Mouse (Mus musculus) MEL (cell line): ENCODE measurements around the gene Brpf3.

Experiments used
- BHLHE40 ChIP-seq: IDR thresholded peaks from 2 replicates; pipeline ENCODE4 v1.6.1; 2012; ENCODE audit warnings: low read depth, mild to moderate bottlenecking, inconsistent platforms, low read length, improper control_type of control experiment, borderline replicate concordance
- CTCF ChIP-seq, 3 experiments: IDR thresholded peaks in 2 of 3; conservative IDR thresholded peaks in 1 of 3; 2 replicates each; pipeline ENCODE4 v1.5.1; 2011 to 2012; ENCODE audit warnings: low read length in 3 of 3, low read depth in 2 of 3, mild to moderate bottlenecking in 2 of 3, improper control_type of control experiment in 1 of 3, inconsistent platforms in 1 of 3, mixed read lengths in 1 of 3, moderate library complexity in 1 of 3; ENCODE audit not compliant: control insufficient read depth in 1 of 3, insufficient read depth in 1 of 3, poor library complexity in 1 of 3, severe bottlenecking in 1 of 3
- EP300 ChIP-seq, 2 experiments: IDR thresholded peaks; 2 replicates each; pipeline ENCODE4 v1.6.1; 2011; ENCODE audit warnings: improper control_type of control experiment in 2 of 2, low read length in 2 of 2, low read depth in 1 of 2, mild to moderate bottlenecking in 1 of 2
- ETS1 ChIP-seq: IDR thresholded peaks from 2 replicates; pipeline ENCODE4 v1.6.1; 2012; ENCODE audit warnings: low read depth, mild to moderate bottlenecking, inconsistent platforms, low read length, improper control_type of control experiment, moderate library complexity
- GABPA ChIP-seq: IDR thresholded peaks from 2 replicates; pipeline ENCODE4 v1.6.1; 2012; ENCODE audit warnings: low read depth, mild to moderate bottlenecking, inconsistent platforms, low read length, improper control_type of control experiment, moderate library complexity
- GATA1 ChIP-seq: IDR thresholded peaks from 2 replicates; pipeline ENCODE4 v1.6.1; 2011; ENCODE audit warnings: low read depth, low read length, improper control_type of control experiment
- MAZ ChIP-seq: IDR thresholded peaks from 2 replicates; pipeline ENCODE4 v1.6.1; 2012; ENCODE audit warnings: low read depth, mild to moderate bottlenecking, inconsistent platforms, low read length, improper control_type of control experiment
- MEF2A ChIP-seq: IDR thresholded peaks from 2 replicates; pipeline ENCODE4 v1.6.1; 2014; ENCODE audit warnings: low read depth, mild to moderate bottlenecking, inconsistent platforms, low read length, improper control_type of control experiment; ENCODE audit not compliant: poor library complexity, insufficient replicate concordance, severe bottlenecking; ENCODE audit errors: extremely low read depth
- POLR2A ChIP-seq, 2 experiments: IDR thresholded peaks; 2 replicates each; pipeline ENCODE4 v1.6.1; 2011 to 2012; ENCODE audit warnings: low read length in 2 of 2, mild to moderate bottlenecking in 2 of 2, control low read depth in 1 of 2, improper control_type of control experiment in 1 of 2, low read depth in 1 of 2, moderate library complexity in 1 of 2; ENCODE audit not compliant: control insufficient read depth in 1 of 2, insufficient read depth in 1 of 2, poor library complexity in 1 of 2
- POLR2AphosphoS5 ChIP-seq: IDR thresholded peaks from 2 replicates; pipeline ENCODE4 v1.6.1; 2012; ENCODE audit warnings: low read depth, borderline replicate concordance, mild to moderate bottlenecking, inconsistent platforms, low read length, moderate library complexity, mixed read lengths
- TBP ChIP-seq: IDR thresholded peaks from 2 replicates; pipeline ENCODE4 v1.8.0; 2011; ENCODE audit warnings: low read depth, low read length, improper control_type of control experiment
- UBTF ChIP-seq: IDR thresholded peaks from 2 replicates; pipeline ENCODE4 v1.6.1; 2012; ENCODE audit warnings: low read depth, mild to moderate bottlenecking, inconsistent platforms, low read length, improper control_type of control experiment, moderate library complexity, borderline replicate concordance; ENCODE audit not compliant: insufficient read depth
- ZC3H11A ChIP-seq: IDR thresholded peaks from 2 replicates; pipeline ENCODE4 v1.6.1; 2012; ENCODE audit warnings: low read depth, mild to moderate bottlenecking, inconsistent platforms, low read length, improper control_type of control experiment

- TF ChIP-seq CTCF (IDR thresholded peaks at IDR 0.05 in 2 of 3, conservative IDR thresholded peaks at IDR 0.05 in 1 of 3; ENCODE audit: control insufficient read depth in 1 of 3, insufficient read depth in 1 of 3, low read depth in 2 of 3, low read length in 3 of 3, poor library complexity in 1 of 3, severe bottlenecking in 1 of 3) (no peak), EP300 (IDR thresholded peaks at IDR 0.05; ENCODE audit: low read depth in 1 of 2, low read length in 2 of 2) (no peak), ZC3H11A (no peak), POLR2AphosphoS5 (no peak), TBP (no peak), GATA1 (no peak), BHLHE40 (no peak), MEF2A (no peak), GABPA (no peak), UBTF (no peak), ETS1 (no peak), MAZ (no peak), POLR2A (IDR thresholded peaks at IDR 0.05; ENCODE audit: control insufficient read depth in 1 of 2, insufficient read depth in 1 of 2, low read depth in 1 of 2, low read length in 2 of 2, poor library complexity in 1 of 2) (no peak)
These were observed 33.8 kb downstream of the Brpf3 start for GRCm38 (mm10) chr17:28834676-28835075.
